Mouse (Mus musculus) olfactory bulb, adult 2 months (tissue): ENCODE results near the gene Ccdc171.

Experiments used
- CTCF ChIP-seq: fragments of 200-500 bp; IDR thresholded peaks from 2 replicates; pipeline ENCODE4 v1.5.1; 2012; ENCODE audit warnings: low read depth, mild to moderate bottlenecking, low read length, moderate library complexity; ENCODE audit not compliant: insufficient read depth
- POLR2A ChIP-seq: fragments of 200-500 bp; IDR thresholded peaks from 2 replicates; pipeline ENCODE4 v1.6.1; 2012; ENCODE audit warnings: mild to moderate bottlenecking, low read depth, low read length, moderate library complexity; ENCODE audit not compliant: insufficient read depth

- TF ChIP-seq POLR2A (no peak), CTCF (no peak)
Observed at GRCm38 (mm10) chr4:83655396-83655795, 130.1 kb downstream of the Ccdc171 start.
